Mouse (Mus musculus): ENCODE results near the gene Dock2.

GRCm38 (mm10) chr11:34193658-34194057, 590.0 kb downstream of the Dock2 start:
- TF ChIP-seq CTCF (IDR thresholded peaks at IDR 0.05; ENCODE audit: borderline replicate concordance, insufficient read depth, low read length): no peak
- no peak for TF ChIP-seq POLR2A (IDR thresholded peaks at IDR 0.05; ENCODE audit: low read depth, low read length)

All from embryonic fibroblast, embryonic 13.5 days (primary cell).